Comparison of ENCODE assay signal across 9 mouse cellular contexts in the genomic region with DNA sequence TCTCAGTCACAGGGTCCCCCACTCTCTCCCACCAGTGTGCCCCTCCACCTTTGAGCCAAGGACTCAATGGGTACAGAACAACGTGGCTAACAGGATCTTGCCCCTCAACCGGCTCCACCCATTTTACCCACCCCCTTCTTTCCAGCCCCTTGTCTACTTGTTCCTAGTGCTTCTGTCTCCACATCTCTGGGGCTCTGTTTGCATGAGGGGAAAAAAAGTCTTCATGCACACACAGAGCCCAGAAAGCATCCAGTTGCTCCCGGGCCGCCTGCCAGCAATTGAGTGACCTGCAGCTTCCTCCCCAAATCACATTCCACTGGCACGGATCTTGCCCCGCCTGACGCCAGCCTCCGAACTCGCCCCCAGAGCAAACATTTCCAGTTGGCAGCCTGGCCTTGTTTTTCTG. TPM values are rescaled to one million over a fixed set of nuclear protein-coding genes. Genes with fewer than 3 reads are reported as not detected.
DNase-seq lines count a peak whose midpoint lies in the region; ATAC-seq lines count a peak whose summit lies in the region.
"Had no signal": no experiment of that assay in that cellular context is flagged by ENCODE, and none has a peak within 500 bp of the region (broad histone marks: within the 10 kb centered on the region; RNA-seq: fewer than 3 reads in every experiment).

No protein-coding gene starts in this region.

- H3K27me3 ChIP-seq in hindbrain, embryonic 13.5 days = peaks cover 45% of the 10 kb centered on the region
- no peaks in the 10 kb centered on the region for H3K27me3 ChIP-seq in lung, embryonic 16.5 days (ENCODE audit: control insufficient read depth, insufficient read depth, low read depth, low read length)

- WGBS in hindbrain, embryonic 13.5 days = 29% methylated on average over 9 of the region's 9 CpGs
- 6% methylated on average over 9 of the region's 9 CpGs for WGBS in lung, embryonic 16.5 days

- peaks cover 29% of the 10 kb centered on the region for H3K4me1 ChIP-seq in hindbrain, embryonic 13.5 days (replicated peaks)
- H3K4me1 ChIP-seq in lung, embryonic 16.5 days (replicated peaks; ENCODE audit: control insufficient read depth, insufficient read depth, low read length) = peaks cover 71% of the 10 kb centered on the region

- no peak overlapping the region for H3K9ac ChIP-seq in hindbrain, embryonic 13.5 days
- peak overlapping the region; percentile 57; the same call in 1 of the 2 replicates for H3K9ac ChIP-seq in lung, embryonic 16.5 days (ENCODE audit: low read length)
- H3K9ac ChIP-seq: liver, embryonic 15.5 days had no signal

- no peak overlapping the region for H3K4me2 ChIP-seq in hindbrain, embryonic 13.5 days
- peak overlapping the region; percentile 4; the same call in 1 of the 2 replicates for H3K4me2 ChIP-seq in lung, embryonic 16.5 days (ENCODE audit: low read depth, low read length)
- H3K4me2 ChIP-seq: liver, embryonic 15.5 days had no signal

- ATAC-seq in hindbrain, embryonic 13.5 days (ENCODE audit: low FRiP score) = peak; percentile 80
- ATAC-seq in lung, embryonic 16.5 days (ENCODE audit: low read depth) = peak; percentile 89
- no peak for ATAC-seq in monocyte, adult 5-6 weeks (replicated peaks; ENCODE audit: insufficient number of reproducible peaks, low FRiP score, low TSS enrichment, poor library complexity, severe bottlenecking)

- H3K4me3 ChIP-seq in hindbrain, embryonic 13.5 days = no peak overlapping the region
- H3K4me3 ChIP-seq in lung, embryonic 16.5 days (ENCODE audit: low read length) = no peak overlapping the region
- H3K4me3 ChIP-seq: liver, embryonic 15.5 days had no signal

- no peaks in the 10 kb centered on the region for H3K9me3 ChIP-seq in hindbrain, embryonic 13.5 days
- no peaks in the 10 kb centered on the region for H3K9me3 ChIP-seq in lung, embryonic 16.5 days (ENCODE audit: control insufficient read depth, low read length)
- H3K9me3 ChIP-seq: liver, embryonic 15.5 days had no signal

- peak overlapping the region; percentile 86 for H3K27ac ChIP-seq in hindbrain, embryonic 13.5 days
- peak overlapping the region; percentile 99 for H3K27ac ChIP-seq in lung, embryonic 16.5 days (ENCODE audit: low read length)

- no peaks in the 10 kb centered on the region for H3K36me3 ChIP-seq in hindbrain, embryonic 13.5 days
- H3K36me3 ChIP-seq in lung, embryonic 16.5 days (ENCODE audit: control insufficient read depth, insufficient read depth, low read length) = no peaks in the 10 kb centered on the region
- H3K36me3 ChIP-seq: liver, embryonic 15.5 days had no signal

- DNase-seq in MN1 (ENCODE audit: low spot score) = peak; percentile 67
- peak; percentile 37 to 50 for DNase-seq in cerebellum, adult 18-20 months
- DNase-seq in frontal cortex, postnatal 36 days (ENCODE audit: low spot score in 2 of 2) = peak; percentile 33 to 63
- DNase-seq in layer of hippocampus, postnatal 10 days (ENCODE audit: low spot score in 2 of 2) = peak; percentile 80 to 86
- DNase-seq in skeletal muscle tissue, adult 2 months (ENCODE audit: low read depth, low spot score) = peak; percentile 92

RNA-seq across cellular contexts. Expression of gene Atoh8, which starts 8.8 kb away (rescaled TPM):
- polyA plus RNA-seq in hindbrain, embryonic 13.5 days (2015; fragmentation: Nextera tagmentation; extraction: Ambion mirVana) = 3.2 and 4.2 TPM in 2 replicates
- 1 to 10 TPM; 2.6 to 3.0 TPM for total RNA-seq in layer of hippocampus, postnatal 10 days (2021)
- polyA plus RNA-seq in lung, embryonic 16.5 days (2015; fragmentation: Nextera tagmentation; extraction: Ambion mirVana) = 32.2 and 35.3 TPM in 2 replicates
- total RNA-seq in monocyte, adult 5-6 weeks (2017) = 0.49 TPM in 1 of 3 replicates, not detected in the others
